Mouse (Mus musculus) heart, embryonic 15.5 days (tissue): ENCODE measurements around the gene Dusp16. TPM values are rescaled to one million over a fixed set of nuclear protein-coding genes. Genes with fewer than 3 reads are reported as not detected.
A peak's percentile ranks its signal among the peaks of the same experiment; 100 is the strongest.

Experiments
- ATAC-seq: fragments of 200-750 bp; cut with Nextera tagmentation; replicated peaks from 2 replicates; pipeline ENCODE4 v1.8.0; 2017; ENCODE audit warnings: low read depth, moderate TSS enrichment; ENCODE audit not compliant: insufficient number of reproducible peaks, insufficient read depth, low FRiP score
- H3K27ac ChIP-seq: fragments of 300-500 bp; sonication (generic); 2 replicates; pipeline ENCODE4 v1.5.1; 2015; ENCODE audit warnings: mild to moderate bottlenecking, inconsistent platforms
- H3K27me3 ChIP-seq: fragments of 300-500 bp; sonication (generic); 2 replicates; pipeline ENCODE4 v1.6.1; 2015; ENCODE audit warnings: inconsistent platforms
- H3K36me3 ChIP-seq: fragments of 300-500 bp; sonication (generic); 2 replicates; pipeline ENCODE4 v1.6.1; 2015; ENCODE audit warnings: mild to moderate bottlenecking, inconsistent platforms
- H3K4me1 ChIP-seq: fragments of 300-500 bp; sonication (generic); replicated peaks from 2 replicates; pipeline ENCODE4 v1.6.1; 2015; ENCODE audit warnings: inconsistent platforms
- H3K4me2 ChIP-seq: fragments of 300-500 bp; sonication (generic); 2 replicates; pipeline ENCODE4 v1.6.1; 2015; ENCODE audit warnings: inconsistent platforms, mild to moderate bottlenecking, moderate library complexity
- H3K4me3 ChIP-seq: fragments of 300-500 bp; sonication (generic); 2 replicates; pipeline ENCODE4 v1.5.1; 2015; ENCODE audit warnings: mild to moderate bottlenecking, inconsistent platforms
- H3K9ac ChIP-seq: fragments of 300-500 bp; sonication (generic); 2 replicates; pipeline ENCODE4 v1.6.1; 2015; ENCODE audit warnings: mild to moderate bottlenecking, inconsistent platforms
- H3K9me3 ChIP-seq: fragments of 300-500 bp; sonication (generic); replicated peaks from 2 replicates; pipeline ENCODE4 v1.6.1; 2016; ENCODE audit warnings: inconsistent platforms
- WGBS: fragments of 180-500 bp; shearing (Covaris S2); methylation state at CpG from one replicate; pipeline ENCODE4 v1.1.7; 2015; ENCODE audit warnings: mixed read lengths; 5-methylcytosine and 5-hydroxymethylcytosine counted together
- polyA plus RNA-seq: library from polyadenylated mRNA; unstranded; fragments of >200 nt; fragmentation: Nextera tagmentation; extraction: Ambion mirVana; gene quantifications from 2 replicates; pipeline ENCODE4 v1.2.1, GENCODE M21; 2015

Dusp16 gene
- polyA plus RNA-seq, 1 experiment from 2014 or later: 15.8 TPM

DNA sequence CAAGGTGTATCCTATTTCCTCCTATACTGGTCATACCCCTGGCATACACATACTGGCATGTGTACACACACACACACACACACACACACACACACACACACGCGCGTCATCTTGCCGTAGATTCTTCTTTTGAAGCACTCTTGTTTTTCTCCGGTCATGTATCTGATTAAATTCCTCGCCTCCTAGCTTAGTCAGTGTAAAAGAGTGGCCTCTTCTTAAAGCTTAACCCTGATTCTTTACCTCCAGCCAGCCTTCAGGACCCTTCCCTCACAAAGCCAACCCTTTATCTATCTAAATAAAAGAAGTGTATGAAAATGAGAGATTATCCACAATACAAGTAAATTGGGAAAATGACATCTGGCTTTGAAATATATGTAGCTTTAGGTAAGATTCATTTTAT lies 3.3 kb downstream of the Dusp16 start:
- no peaks in the 10 kb centered on the region for H3K9me3 ChIP-seq
- no peak overlapping the region for H3K9ac ChIP-seq
- no peak overlapping the region for H3K4me3 ChIP-seq
- 0 out of 2 replicates have a peak overlapping the region, but pooled peaks have one; percentile 10 for H3K4me2 ChIP-seq
- H3K4me1 ChIP-seq: peaks cover 22% of the 10 kb centered on the region
- ATAC-seq: no peak
- no peak overlapping the region for H3K27ac ChIP-seq
- 58% methylated on average over 6 of the region's 6 CpGs for WGBS
- no peaks in the 10 kb centered on the region for H3K27me3 ChIP-seq
- no peaks in the 10 kb centered on the region for H3K36me3 ChIP-seq

DNA sequence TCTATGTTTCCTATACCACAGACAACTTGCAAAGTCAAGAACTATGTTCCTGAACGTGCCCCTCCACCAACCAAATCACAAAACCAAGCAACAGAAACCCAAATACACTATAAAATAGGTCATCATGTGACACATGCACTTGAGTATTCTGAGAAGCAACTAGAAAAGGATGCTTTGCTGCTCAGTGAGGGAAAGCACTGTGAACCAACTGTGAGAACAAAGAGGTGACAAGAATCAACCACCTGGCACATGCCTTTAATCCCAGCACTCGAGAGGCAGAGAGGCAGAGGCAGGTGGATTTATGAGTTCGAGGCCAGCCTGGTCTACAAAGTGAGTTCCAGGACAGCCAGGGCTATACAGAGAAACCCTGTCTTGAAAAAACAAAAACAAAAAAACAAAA lies 6.0 kb downstream of the Dusp16 start:
- Histone ChIP-seq H3K27me3 (no peaks in the 10 kb centered on the region), H3K9me3 (no peaks in the 10 kb centered on the region), H3K4me2 (no peak overlapping the region), H3K4me1 (peaks cover 22% of the 10 kb centered on the region), H3K9ac (no peak overlapping the region), H3K27ac (no peak overlapping the region), H3K36me3 (no peaks in the 10 kb centered on the region), H3K4me3 (no peak overlapping the region)
- ATAC-seq: no peak
- 67% methylated on average over 3 of the region's 3 CpGs for WGBS

DNA sequence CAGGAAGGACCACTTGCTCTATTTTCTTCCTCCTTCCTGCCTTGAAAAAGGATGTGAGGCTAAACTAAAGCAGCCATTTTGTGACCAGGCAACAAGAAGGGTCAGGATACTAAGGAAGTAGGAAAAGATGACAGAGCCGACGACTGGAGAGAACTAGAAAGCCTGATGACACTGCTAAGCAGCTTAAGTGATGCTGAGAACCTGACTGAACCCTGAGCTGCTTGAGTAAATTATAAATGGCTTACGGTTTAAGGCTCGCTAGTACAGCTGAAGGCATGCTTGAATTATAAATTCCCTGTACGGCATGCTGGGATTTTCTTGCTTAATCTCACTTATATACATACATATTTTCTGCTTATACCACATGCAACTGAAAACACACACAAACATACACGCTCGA lies 9.5 kb downstream of the Dusp16 start:
- no peak for ATAC-seq
- H3K4me3 ChIP-seq: no peak overlapping the region
- no peaks in the 10 kb centered on the region for H3K36me3 ChIP-seq
- no peak overlapping the region for H3K4me2 ChIP-seq
- H3K27me3 ChIP-seq: no peaks in the 10 kb centered on the region
- H3K4me1 ChIP-seq: peaks cover 23% of the 10 kb centered on the region
- no peak overlapping the region for H3K27ac ChIP-seq
- 87% methylated on average over 7 of the region's 7 CpGs for WGBS
- no peak overlapping the region for H3K9ac ChIP-seq
- H3K9me3 ChIP-seq: no peaks in the 10 kb centered on the region

DNA sequence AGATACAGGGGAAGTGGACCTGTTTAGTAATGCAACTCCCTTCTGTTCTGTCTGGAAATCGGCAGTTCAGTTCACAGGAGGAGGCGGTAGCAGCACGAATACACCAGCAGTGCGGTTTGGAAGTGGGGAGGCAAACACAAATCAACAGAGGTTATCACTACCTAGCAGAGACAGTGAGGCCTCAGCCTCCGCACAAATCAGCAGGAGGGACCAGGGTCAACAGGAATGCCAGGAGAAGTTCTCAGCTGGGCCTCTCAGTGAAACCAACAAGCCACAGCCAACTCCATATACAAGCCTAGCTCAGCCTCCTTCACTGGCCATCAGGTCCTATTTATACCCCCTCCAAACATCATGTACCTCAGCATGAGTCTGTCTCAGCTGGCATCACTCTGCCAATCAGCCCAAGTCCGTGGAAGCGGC lies 10.9 kb downstream of the Dusp16 start:
- WGBS: 43% methylated on average over 7 of the region's 7 CpGs
- Histone ChIP-seq H3K4me2 (peak overlapping the region; percentile 46), H3K27ac (peak overlapping the region; percentile 78), H3K27me3 (no peaks in the 10 kb centered on the region), H3K36me3 (no peaks in the 10 kb centered on the region), H3K4me3 (no peak overlapping the region), H3K4me1 (peaks cover 23% of the 10 kb centered on the region), H3K9ac (no peak overlapping the region), H3K9me3 (no peaks in the 10 kb centered on the region)
- ATAC-seq: peak; percentile 31; the same call in 1 of the 2 replicates

DNA sequence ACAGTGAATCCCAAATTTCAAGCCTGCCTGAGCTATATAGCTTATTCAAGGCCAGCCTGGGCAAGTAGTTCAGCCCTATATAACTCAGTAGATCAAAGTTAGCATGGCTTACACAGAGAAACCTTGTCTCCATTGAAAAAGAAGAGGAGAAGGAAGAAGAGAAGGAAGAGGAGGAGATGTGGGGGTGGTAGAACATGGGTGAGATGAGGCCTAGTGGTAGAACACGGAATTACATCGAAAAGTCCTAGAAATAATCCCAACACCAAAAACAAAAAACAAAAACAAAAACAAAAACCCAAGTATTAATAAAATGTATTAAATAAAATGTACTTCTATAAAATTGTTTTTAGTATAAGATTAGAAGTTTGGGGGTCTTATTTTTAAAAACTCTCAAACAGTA lies 12.4 kb downstream of the Dusp16 start:
- no peaks in the 10 kb centered on the region for H3K36me3 ChIP-seq
- H3K9me3 ChIP-seq: no peaks in the 10 kb centered on the region
- ATAC-seq: no peak
- peak overlapping the region; percentile 72 for H3K27ac ChIP-seq
- no peaks in the 10 kb centered on the region for H3K27me3 ChIP-seq
- no peak overlapping the region for H3K4me2 ChIP-seq
- H3K9ac ChIP-seq: no peak overlapping the region
- 73% methylated on average over 2 of the region's 2 CpGs for WGBS
- peaks cover 22% of the 10 kb centered on the region for H3K4me1 ChIP-seq
- no peak overlapping the region for H3K4me3 ChIP-seq

DNA sequence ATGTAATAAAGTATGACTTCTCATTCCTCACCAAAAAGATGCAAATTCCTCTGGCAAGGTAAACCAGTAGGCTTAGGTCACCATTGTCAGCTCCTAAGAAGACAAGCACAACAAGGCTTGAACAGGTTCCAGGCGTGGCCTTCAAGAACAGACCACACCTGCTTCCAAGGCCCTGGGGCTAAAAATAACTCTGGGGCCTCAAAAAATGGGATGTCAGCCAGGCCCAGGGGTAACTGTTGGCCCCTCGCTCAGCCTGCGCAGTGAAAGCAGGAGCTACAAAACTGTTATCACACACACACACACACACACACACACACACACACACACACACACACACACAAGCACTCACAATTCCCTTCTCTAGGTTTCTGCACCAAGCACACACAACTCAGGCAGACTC lies 18.5 kb downstream of the Dusp16 start:
- ATAC-seq: peak; percentile 90
- Histone ChIP-seq H3K9ac (no peak overlapping the region), H3K4me3 (no peak overlapping the region), H3K4me2 (peak overlapping the region; percentile 32; the same call in 1 of the 2 replicates), H3K27me3 (no peaks in the 10 kb centered on the region), H3K9me3 (no peaks in the 10 kb centered on the region), H3K36me3 (no peaks in the 10 kb centered on the region), H3K27ac (peak overlapping the region; percentile 78), H3K4me1 (peaks cover 14% of the 10 kb centered on the region)
- WGBS: 18% methylated on average over 3 of the region's 3 CpGs

DNA sequence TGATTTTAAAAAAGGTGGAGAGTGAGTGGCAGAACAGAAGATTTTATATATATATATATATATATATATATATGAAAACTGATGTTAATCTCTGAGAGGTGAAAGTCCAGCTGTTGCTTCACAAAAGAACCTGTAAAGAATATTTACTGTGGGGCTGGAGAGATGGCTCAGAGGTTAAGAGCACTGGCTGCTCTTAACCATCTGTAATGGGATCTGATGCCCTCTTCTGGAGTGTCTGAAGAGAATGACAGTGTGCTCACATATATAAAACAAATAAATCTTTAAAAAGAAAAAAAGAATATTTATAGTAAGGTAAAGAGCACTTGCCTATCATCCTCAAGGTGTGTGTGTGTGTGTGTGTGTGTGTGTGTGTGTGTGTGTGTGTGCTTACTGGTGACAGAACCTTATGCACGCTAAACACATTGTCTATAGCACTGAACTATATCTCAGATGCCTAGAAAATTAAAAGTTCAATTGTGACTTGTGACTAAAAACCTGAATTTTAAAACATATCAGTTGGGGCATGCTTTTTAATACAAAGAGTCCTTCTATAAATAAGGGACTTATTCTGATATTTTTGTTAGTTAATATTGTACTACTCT lies 19.0 kb downstream of the Dusp16 start:
- 71% methylated on average over 1 of the region's 1 CpGs for WGBS
- H3K4me2 ChIP-seq: no peak overlapping the region
- no peaks in the 10 kb centered on the region for H3K36me3 ChIP-seq
- no peak overlapping the region for H3K4me3 ChIP-seq
- no peaks in the 10 kb centered on the region for H3K27me3 ChIP-seq
- H3K27ac ChIP-seq: peak overlapping the region; percentile 78
- H3K4me1 ChIP-seq: peaks cover 14% of the 10 kb centered on the region
- H3K9me3 ChIP-seq: no peaks in the 10 kb centered on the region
- ATAC-seq: no peak
- no peak overlapping the region for H3K9ac ChIP-seq

DNA sequence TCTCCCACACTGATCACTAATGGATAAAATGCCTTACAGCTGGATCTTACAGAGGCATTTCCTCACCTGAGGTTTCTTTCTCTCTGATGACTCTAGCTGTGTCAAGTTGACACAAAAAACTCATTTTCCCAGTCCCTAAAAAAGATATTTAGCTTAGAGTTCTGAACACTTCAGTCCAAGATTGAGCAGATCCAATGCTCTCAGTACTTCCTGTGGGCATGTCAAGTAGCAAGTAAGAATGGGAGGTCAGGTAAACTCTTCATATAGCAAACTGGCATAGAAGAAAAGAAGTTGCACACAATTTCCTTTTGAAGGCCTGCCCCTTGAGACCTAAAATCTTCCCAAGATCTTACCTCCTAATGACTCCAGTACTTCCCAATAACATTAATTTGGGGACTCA lies 22.1 kb downstream of the Dusp16 start:
- Histone ChIP-seq H3K4me2 (no peak overlapping the region), H3K4me3 (no peak overlapping the region), H3K4me1 (peaks cover 18% of the 10 kb centered on the region), H3K36me3 (no peaks in the 10 kb centered on the region), H3K9me3 (no peaks in the 10 kb centered on the region), H3K9ac (no peak overlapping the region), H3K27ac (no peak overlapping the region), H3K27me3 (no peaks in the 10 kb centered on the region)
- no peak for ATAC-seq

DNA sequence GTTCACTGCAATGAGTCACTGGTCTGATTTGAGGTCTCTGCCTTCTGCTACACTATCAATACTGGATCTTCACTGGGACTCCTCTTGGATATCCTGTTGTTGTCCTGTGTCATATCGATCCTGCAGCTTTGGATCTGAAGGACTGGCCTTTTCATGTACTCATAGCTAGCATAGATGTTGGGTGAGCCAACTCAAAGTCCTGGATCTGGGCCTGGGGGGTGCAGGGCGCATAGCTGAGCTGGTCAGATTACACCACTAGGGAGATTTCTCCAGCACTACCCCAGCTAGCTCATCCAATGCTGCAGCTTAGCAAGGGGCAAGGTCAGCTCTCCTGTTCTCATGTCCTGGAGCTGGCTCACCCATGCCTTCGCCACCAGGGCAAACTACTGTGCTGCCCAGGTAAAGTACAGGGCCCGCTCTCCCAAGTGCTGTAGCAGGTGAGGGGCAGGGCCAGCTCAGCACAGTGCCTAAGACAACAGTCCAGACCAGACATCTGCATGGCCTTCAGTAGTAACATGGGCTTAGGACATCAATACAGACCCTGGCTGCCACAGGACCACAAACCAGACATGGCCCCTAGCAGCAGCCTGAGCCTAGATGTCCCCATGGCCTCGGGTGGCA lies 27.9 kb downstream of the Dusp16 start:
- H3K9ac ChIP-seq: no peak overlapping the region
- peaks cover 42% of the 10 kb centered on the region for H3K4me1 ChIP-seq
- no peak; the same call in 1 of the 2 replicates for ATAC-seq
- WGBS: 72% methylated on average over 5 of the region's 5 CpGs
- no peak overlapping the region for H3K4me2 ChIP-seq
- H3K9me3 ChIP-seq: no peaks in the 10 kb centered on the region
- H3K27ac ChIP-seq: peak overlapping the region; percentile 62
- no peak overlapping the region for H3K4me3 ChIP-seq
- H3K27me3 ChIP-seq: no peaks in the 10 kb centered on the region
- H3K36me3 ChIP-seq: no peaks in the 10 kb centered on the region

DNA sequence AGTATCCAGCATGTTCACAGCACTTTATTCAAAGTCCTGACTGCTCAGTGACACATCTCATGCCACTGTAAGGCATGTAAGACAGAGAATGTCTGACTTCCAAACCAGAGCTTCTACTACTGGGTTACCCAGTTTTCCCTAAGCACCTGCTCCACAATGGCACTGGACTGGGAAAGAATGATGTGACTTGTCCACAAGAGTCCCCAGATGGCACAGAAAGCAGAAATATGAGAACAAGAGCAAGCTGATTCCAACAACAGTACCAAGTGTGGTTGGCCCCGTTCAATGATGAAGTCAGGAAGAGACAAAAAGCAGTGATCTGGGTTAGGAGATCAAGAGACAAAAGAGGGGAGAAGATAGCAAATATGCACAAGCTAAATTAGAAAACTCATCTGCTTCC lies 29.0 kb downstream of the Dusp16 start:
- ATAC-seq: no peak
- H3K36me3 ChIP-seq: peaks cover 3% of the 10 kb centered on the region
- H3K9me3 ChIP-seq: no peaks in the 10 kb centered on the region
- H3K4me1 ChIP-seq: peaks cover 42% of the 10 kb centered on the region
- no peaks in the 10 kb centered on the region for H3K27me3 ChIP-seq
- no peak overlapping the region for H3K4me3 ChIP-seq
- no peak overlapping the region for H3K9ac ChIP-seq
- 48% methylated on average over 1 of the region's 1 CpGs for WGBS
- no peak overlapping the region for H3K4me2 ChIP-seq
- 0 out of 2 replicates have a peak overlapping the region, but pooled peaks have one; percentile 4 for H3K27ac ChIP-seq

DNA sequence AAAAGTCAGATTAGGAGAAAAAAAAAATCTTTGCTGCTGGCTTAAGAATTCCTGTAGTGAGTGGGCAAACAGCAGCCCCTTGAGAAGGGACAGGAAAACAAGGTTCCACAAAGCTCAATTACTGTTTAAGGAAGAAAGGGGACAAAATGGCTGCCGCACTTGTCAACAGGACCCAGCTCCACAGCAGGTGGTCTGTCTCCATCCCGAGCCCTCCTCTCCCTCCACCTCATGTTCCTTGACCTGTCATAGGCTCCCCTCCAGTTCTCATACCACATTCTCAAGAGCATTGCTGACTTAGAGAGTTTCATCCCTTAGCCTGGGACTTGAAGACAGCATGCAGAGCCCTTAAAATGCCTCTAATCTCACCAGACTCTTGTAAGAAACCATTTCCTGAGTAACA lies 30.6 kb downstream of the Dusp16 start:
- Histone ChIP-seq H3K4me2 (no peak overlapping the region), H3K36me3 (peaks cover 9% of the 10 kb centered on the region), H3K4me3 (no peak overlapping the region), H3K9me3 (no peaks in the 10 kb centered on the region), H3K27me3 (no peaks in the 10 kb centered on the region), H3K27ac (no peak overlapping the region), H3K4me1 (peaks cover 38% of the 10 kb centered on the region), H3K9ac (no peak overlapping the region)
- WGBS: 53% methylated on average over 2 of the region's 2 CpGs
- no peak for ATAC-seq

DNA sequence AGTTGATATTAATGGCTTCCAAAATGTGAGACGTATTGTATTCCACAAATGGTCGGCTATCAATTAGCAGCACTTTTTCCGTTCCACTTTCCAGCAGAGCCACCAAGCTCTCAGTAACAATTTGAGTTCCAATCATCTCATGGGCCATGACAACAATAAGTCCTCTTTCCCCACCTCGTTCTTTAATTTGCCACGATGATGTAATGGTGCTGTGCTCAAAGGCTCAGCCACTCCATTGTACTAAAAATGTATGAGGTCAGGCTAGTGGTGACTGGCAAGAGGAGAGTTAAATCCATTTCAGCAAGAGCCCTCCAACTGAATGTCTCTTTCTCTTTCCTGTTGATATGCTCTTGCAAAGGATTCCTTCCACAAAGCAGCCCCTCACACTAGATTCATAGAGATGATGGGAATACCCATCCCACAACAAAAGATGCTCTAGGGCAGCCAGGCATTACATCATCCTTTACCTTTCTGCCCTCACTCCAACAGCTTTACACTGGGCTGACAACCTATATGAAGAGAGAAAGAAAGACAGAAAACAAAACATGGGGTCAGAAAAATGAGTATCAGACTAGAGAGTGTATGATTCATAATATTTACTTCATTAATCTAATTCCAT lies 31.4 kb downstream of the Dusp16 start:
- no peaks in the 10 kb centered on the region for H3K9me3 ChIP-seq
- no peak overlapping the region for H3K4me2 ChIP-seq
- 56% methylated on average over 5 of the region's 5 CpGs for WGBS
- H3K36me3 ChIP-seq: peaks cover 10% of the 10 kb centered on the region
- no peaks in the 10 kb centered on the region for H3K27me3 ChIP-seq
- peaks cover 38% of the 10 kb centered on the region for H3K4me1 ChIP-seq
- H3K27ac ChIP-seq: no peak overlapping the region
- no peak for ATAC-seq
- H3K9ac ChIP-seq: no peak overlapping the region
- H3K4me3 ChIP-seq: no peak overlapping the region
